Mouse (Mus musculus): ENCODE measurements around the gene Pcsk1.

Pcsk1 gene

DNA sequence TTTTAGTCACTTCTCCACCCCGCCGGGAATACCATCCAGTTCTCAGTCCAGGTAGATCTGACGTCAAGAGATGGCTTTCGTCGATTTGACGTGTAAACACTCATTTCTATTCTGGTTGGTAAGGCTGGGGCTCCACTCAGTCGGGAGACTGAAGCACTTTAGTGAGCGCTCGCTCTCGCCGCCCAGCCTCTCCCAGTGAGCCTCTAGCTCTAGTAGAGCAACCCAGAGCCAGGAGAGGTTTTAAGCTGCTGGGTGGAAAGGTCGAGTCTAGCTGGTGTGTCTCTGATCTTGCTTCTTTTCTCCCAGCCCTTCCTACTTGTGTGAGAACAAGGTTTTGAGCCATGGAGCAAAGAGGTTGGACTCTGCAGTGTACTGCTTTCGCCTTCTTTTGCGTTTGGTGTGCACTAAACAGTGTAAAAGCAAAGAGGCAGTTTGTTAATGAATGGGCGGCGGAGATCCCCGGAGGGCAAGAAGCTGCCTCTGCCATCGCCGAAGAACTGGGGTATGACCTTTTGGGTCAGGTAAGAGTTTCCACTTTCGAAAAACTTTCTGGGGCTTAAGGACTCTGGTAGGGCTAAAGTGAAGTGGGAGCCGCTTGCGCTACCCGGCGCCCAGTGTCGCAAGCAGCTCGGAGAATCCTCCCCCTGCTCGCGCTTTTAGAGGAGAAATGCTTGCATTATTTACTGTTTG is at the start of gene Pcsk1:
TSS of gene Pcsk1 (plus strand) at position 106 of the 690 bp plus-strand sequence.
- in situ Hi-C loops (cut with MboI, MseI) = no loop called here

DNA sequence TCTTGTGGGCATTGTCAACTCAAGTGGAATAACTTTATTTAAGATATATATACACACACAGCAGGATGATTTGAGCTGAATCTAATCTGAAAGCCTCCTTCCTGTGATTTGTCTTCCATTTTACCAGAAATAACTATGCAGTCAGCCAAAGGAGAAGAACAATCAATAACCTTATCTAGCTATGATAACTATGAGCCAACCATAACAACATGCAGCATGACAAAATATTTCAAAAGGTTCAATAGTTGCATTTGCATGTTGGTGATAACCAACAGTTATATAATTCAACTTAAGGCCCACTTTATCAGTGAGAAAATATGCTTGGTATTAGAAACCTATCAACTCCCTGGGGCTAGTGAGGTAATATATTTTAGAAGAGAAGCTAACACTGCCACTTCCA is 30.8 kb upstream of the Pcsk1 start:
- in situ Hi-C loops (cut with MboI, MseI) = loop anchor here in 1 of 2 experiments (10.0 kb wide), 1 partner anchor 416 kb away; no protein-coding TSS in a partner anchor

DNA sequence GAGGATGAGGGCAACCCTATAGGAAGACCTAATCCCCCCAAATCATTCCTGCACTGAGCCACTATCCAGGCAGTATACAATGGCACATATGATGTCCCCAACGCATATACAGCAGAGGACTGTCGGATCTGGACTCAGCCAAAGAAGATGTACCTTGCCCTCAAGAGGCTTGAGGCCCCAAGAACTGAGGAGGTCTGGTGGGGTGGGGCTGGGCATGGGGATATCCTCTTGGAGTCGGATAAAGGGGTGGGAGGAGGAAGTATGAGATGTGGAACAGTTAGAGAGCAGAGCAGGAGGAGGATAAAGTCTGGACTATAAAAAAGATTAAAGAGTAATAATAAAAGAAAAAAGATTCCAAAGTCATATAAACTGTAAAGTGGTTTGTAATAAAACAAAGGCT is 25.7 kb upstream of the Pcsk1 start:
- in situ Hi-C loops (cut with MboI, MseI) = no loop called here

DNA sequence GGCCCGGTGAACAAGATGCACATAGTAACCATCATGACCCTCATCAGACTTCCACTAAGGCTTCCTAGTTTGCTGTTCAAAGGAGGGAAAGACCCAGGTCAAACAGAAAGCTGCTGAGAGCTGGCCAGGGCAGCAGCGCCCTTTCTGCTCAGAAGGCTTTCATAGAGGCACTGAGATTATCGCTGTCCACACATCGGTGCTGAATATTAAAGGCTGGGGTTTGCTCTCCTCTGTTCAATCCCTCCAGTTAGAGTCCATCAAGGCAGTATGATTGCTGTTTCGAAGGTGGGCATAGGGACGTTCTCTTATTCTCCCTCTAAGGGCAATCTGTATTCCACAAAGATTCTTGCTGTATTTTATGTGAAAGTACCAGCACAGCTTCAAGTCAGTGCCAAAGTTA is 1.0 kb upstream of the Pcsk1 start:
- in situ Hi-C loops (cut with MboI, MseI) = no loop called here

DNA sequence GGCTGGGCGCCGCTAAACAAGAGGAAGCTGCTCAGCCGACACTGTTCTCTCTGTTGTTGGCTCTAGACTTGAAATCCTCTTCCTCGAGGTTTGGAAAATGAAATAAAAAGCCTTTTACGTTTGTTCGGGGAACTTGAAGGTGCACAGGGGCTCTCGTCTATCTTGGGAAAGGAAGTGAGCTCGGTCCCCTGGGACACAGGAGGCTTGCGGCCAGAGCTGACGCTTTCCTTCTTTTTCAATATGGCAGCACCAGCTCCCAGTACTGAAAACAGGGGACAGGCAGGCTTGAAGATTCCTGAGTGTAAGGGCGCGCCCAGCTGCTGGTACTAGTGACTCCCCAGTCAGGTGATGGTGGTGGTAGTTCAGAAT is 769 bp downstream of the Pcsk1 start:
- in situ Hi-C loops (cut with MboI, MseI) = no loop called here

DNA sequence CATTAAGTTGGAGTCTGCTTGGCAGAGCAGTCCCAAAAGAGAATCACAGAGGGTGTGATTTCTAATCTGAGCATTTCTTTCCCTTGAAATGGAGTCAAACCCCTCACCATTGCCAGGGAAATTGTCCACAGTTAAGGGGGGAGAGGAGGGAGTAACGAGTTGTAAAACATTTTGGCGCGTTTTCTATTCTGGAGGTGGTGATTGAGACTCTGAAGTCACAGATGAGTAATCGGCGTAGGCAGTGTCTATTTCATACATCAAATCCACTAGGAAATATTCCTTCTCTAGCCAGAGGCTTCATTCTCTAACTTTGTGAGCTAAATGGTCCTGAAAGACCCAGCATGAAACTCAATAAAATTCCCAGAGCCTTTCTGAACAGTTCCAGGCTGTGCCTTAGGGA is 1.4 kb downstream of the Pcsk1 start:
- in situ Hi-C loops (cut with MboI, MseI) = no loop called here

DNA sequence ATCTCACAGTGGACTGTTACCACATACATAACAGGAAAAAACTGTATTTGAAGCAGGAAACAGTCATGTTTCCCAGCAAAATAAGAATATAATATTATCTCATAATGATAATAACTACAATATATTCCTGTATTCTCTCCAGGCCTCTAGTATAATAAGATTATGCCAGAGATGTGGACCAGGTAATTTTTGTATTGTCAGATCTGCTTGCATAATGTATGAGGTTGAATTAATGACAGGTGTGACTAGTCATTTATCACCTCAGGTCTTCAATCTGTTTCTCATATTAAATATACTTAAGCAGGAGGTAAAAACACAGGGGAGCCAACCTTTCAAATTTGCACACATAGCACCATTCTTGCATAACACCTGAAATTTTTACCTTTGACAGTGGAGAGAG is 5.9 kb downstream of the Pcsk1 start:
- in situ Hi-C loops (cut with MboI, MseI) = no loop called here

DNA sequence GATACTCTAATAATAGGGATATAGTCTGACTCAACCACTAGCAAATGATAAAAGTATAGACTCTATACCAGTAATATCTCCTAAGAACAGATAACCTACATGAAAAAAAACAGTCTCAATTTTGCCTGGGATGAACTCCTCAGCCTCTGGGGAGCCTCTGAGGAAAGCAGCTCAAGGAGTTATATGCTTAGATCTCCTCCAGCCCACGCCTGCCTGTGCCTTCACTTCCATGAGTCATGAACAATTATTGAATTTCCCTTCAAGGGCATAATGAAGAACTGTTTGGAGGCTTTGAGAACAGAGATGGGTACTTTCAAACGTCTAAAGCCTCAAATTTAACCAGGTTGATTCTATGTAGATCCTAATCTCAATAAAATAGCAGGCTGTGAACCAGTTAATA is 23.5 kb downstream of the Pcsk1 start:
- in situ Hi-C loops (cut with MboI, MseI) = no loop called here

DNA sequence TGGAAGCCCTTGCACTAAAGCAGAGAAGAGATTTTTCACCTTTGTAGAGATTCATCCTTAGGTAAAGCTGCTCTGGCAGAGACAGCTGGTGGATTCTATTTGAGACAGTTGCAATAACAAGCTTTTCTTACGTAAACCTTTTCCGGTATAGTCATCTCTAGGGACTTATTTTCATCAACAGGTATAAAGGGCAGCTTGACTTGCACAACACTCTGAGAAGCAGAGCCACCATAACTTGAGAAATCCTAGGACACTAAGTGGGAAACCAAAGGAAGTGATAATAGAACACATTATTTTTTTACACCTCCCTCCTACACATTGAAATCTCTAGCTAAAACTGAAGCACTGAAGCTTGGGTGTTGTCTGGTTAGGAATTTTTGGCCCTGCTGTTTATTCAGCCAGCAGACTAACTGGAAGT is 24.4 kb downstream of the Pcsk1 start:
- in situ Hi-C loops (cut with MboI, MseI) = no loop called here

DNA sequence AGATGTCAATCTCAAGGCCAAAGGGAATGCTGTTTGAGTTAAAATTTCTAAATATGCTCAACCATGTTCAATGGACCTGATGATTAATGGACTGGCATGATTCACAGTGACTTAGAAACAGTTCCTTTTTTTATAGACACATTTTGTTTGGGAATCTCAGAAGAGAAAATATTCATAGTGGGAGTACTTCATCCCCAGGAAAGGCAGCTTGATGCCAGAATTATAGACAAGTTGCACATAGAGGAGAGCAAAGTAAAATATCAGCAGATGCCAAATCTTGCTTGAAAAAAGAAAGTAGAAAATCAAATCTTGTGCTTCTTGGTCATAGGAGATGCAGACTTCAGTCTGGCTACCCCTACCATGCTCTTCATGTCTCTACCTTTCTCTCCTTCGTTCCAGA is 25.2 kb downstream of the Pcsk1 start:
- in situ Hi-C loops (cut with MboI, MseI) = no loop called here

DNA sequence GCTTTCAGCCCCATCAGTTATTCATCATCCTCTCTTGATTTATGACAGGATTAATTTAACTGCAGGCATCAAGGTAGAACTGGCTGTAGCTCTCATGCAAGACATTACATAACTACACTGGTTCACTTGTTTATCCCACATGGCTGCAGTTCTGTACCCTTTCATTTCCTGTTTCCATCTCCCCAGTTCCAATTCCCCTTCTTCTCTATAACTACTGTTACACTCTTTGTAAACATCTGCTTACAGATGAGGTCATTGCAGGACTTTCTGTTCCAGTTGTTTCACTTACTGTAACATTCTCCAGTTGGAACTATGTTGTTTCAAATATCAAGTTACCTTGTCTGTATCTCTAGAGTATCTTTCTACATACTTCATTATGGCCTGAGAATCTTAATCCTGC is 46.2 kb downstream of the Pcsk1 start:
- in situ Hi-C loops (cut with MboI, MseI) = no loop called here

DNA sequence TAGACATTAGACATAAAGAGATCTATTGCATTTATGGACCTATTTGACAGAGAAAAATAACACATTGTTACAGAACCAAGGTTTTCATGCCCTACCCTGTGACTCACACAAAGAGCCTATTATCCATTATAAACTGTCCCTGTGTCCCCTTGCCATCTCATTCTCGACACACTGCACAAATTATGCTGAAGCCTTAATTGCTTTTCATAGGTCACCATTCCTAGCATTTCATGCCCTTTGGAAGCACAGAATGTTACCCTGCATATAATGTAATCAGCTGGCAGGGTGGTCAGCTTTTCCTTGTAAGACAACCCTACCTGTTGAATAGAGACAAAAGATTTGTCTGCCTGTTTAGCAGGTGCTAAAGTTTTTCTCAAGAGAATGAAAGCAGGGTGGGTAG is 71.0 kb downstream of the Pcsk1 start:
- in situ Hi-C loops (cut with MboI, MseI) = no loop called here

DNA sequence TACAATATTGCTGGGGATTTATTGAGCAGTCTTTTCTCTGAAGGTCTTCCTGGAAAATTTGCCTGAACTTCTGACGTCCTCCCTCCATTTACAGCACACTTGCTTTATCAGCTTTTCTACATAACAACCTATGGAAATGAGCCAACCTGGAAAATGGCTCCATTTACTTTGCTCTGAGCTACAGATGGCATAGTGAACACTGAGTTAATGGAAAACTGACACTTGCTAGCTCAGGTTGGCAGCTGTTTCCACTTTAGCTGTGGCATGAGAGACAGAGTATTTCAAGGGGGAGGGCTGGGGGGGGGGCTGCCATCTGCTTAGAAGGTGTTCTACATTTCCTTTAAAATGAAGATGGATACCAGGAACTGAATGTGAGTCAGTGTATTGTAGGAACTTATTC is 73.8 kb downstream of the Pcsk1 start:
- in situ Hi-C loops (cut with MboI, MseI) = no loop called here
